Comparison of ENCODE assay signal across 8 mouse cellular contexts in genomic region chr9:55535907-55536306, GRCm38 (mm10). TPM values are rescaled to one million over a fixed set of nuclear protein-coding genes. Genes with fewer than 3 reads are reported as not detected.
DNase-seq lines count a peak whose midpoint lies in the region; ATAC-seq and TF ChIP-seq lines count a peak whose summit lies in the region.

No protein-coding gene starts in this region.

- H3K27me3 ChIP-seq in lung, embryonic 16.5 days (ENCODE audit: control insufficient read depth, insufficient read depth, low read depth, low read length), result peaks cover 36% of the 10 kb centered on the region
- H3K27me3 ChIP-seq in testis, adult 2 months (ENCODE audit: control insufficient read depth, insufficient read depth, low read length), result peaks cover 3% of the 10 kb centered on the region; the same call in 1 of the 2 replicates

- H3K36me3 ChIP-seq in lung, embryonic 16.5 days (ENCODE audit: control insufficient read depth, insufficient read depth, low read length), result no peaks in the 10 kb centered on the region
- H3K36me3 ChIP-seq in testis, adult 2 months (ENCODE audit: control insufficient read depth, insufficient read depth, low read length), result no peaks in the 10 kb centered on the region

- peak; percentile 57 to 82 for DNase-seq in heart, adult 18-20 months
- no peak for DNase-seq in heart, postnatal 25 days (ENCODE audit: low spot score)
- peak; percentile 64 to 79 for DNase-seq in right cerebral cortex, postnatal 10 days (ENCODE audit: low spot score in 2 of 2)
- DNase-seq in right cerebral cortex, adult 18-20 months, result no peak
- DNase-seq in brain, embryonic 14.5 days (ENCODE audit: low read depth), result peak; percentile 78
- DNase-seq in gastrocnemius, postnatal 10 days, result peak; percentile 77

- H3K27ac ChIP-seq in lung, embryonic 16.5 days (ENCODE audit: low read length), result no peak overlapping the region
- no peak overlapping the region for H3K27ac ChIP-seq in testis, adult 2 months (ENCODE audit: control insufficient read depth, insufficient read depth, low read depth, low read length)

- WGBS in lung, embryonic 16.5 days, result 22% methylated on average over 3 of the region's 3 CpGs

- no peaks in the 10 kb centered on the region for H3K9me3 ChIP-seq in lung, embryonic 16.5 days (ENCODE audit: control insufficient read depth, low read length)

- TF ChIP-seq CTCF in brain, embryonic 14.5 days (IDR thresholded peaks at IDR 0.05; ENCODE audit: borderline replicate concordance, extremely low read depth, insufficient read depth, insufficient read length), result peak; percentile 71; the same call in 1 of the 2 replicates
- TF ChIP-seq CTCF in testis, adult 2 months (IDR thresholded peaks at IDR 0.05; ENCODE audit: control insufficient read depth, insufficient read depth, insufficient replicate concordance, low read depth, low read length), result peak; percentile 77; the same call in 1 of the 2 replicates

- intact Hi-C loops in heart, postnatal 25 days (cut with DNase I), result loop anchor here (1.0 to 2.0 kb wide), 3 partner anchors 23 to 107 kb away; partner anchors contain the start of gene Etfa

- H3K4me3 ChIP-seq in lung, embryonic 16.5 days (ENCODE audit: low read length), result no peak overlapping the region
- H3K4me3 ChIP-seq in testis, adult 2 months (ENCODE audit: control insufficient read depth, low read depth, low read length), result no peak overlapping the region

- H3K9ac ChIP-seq in lung, embryonic 16.5 days (ENCODE audit: low read length), result no peak overlapping the region

- peaks cover 5% of the 10 kb centered on the region for H3K4me1 ChIP-seq in lung, embryonic 16.5 days (replicated peaks; ENCODE audit: control insufficient read depth, insufficient read depth, low read length)
- H3K4me1 ChIP-seq in testis, adult 2 months (ENCODE audit: control insufficient read depth, insufficient read depth, low read length), result peaks cover 3% of the 10 kb centered on the region

- no peak for TF ChIP-seq POLR2A in brain, embryonic 14.5 days (IDR thresholded peaks at IDR 0.05; ENCODE audit: borderline replicate concordance, extremely low read depth, insufficient read depth, insufficient read length, poor library complexity, severe bottlenecking)
- no peak for TF ChIP-seq POLR2A in testis, adult 2 months (IDR thresholded peaks at IDR 0.05; ENCODE audit: control insufficient read depth, low read depth, low read length)

- no peak overlapping the region for H3K4me2 ChIP-seq in lung, embryonic 16.5 days (ENCODE audit: low read depth, low read length)

- 0 out of 2 replicates have a peak, but pooled peaks have one; percentile 35 for ATAC-seq in lung, embryonic 16.5 days (ENCODE audit: low read depth)

RNA-seq across cellular contexts. Expression of gene Isl2, which starts 2.6 kb away (rescaled TPM):
- total RNA-seq in heart, adult 18-20 months (2021), result not detected
- under 1 TPM in 1 of 2 experiments, not detected in 1; 0.26 TPM for total RNA-seq in heart, postnatal 25 days (2021)
- polyA plus RNA-seq in brain, embryonic 14.5 days (2012; rRNA removed), result 1.5 and 3.7 TPM in 2 replicates
- total RNA-seq in gastrocnemius, postnatal 10 days (2021), result not detected
- polyA plus RNA-seq in lung, embryonic 16.5 days (2015; fragmentation: Nextera tagmentation; extraction: Ambion mirVana), result 0.31 TPM in 1 of 2 replicates, not detected in the other
- polyA plus RNA-seq in testis, adult 2 months (2012; rRNA removed), result 0.30 and 0.43 TPM in 2 replicates

RNA-seq across cellular contexts. Expression of gene Etfa, which starts 23.9 kb away (rescaled TPM):
- total RNA-seq in heart, adult 18-20 months (2021), result 1,000 to 10,000 TPM; 1,027 to 1,034 TPM
- total RNA-seq in heart, postnatal 25 days (2021), result 100 to 1,000 TPM; 846 to 861 TPM
- 36.0 and 36.7 TPM in 2 replicates for polyA plus RNA-seq in brain, embryonic 14.5 days (2012; rRNA removed)
- total RNA-seq in gastrocnemius, postnatal 10 days (2021), result 100 to 1,000 TPM; 216 to 261 TPM
- 216 and 219 TPM in 2 replicates for polyA plus RNA-seq in lung, embryonic 16.5 days (2015; fragmentation: Nextera tagmentation; extraction: Ambion mirVana)
- polyA plus RNA-seq in testis, adult 2 months (2012; rRNA removed), result 13.7 and 16.7 TPM in 2 replicates

Comparison
In these comparisons a context has a peak if more than half of its experiments do, and no peak if none do; other contexts are left out.
1. DNase-seq: peak in heart, adult 18-20 months (2 of 2), right cerebral cortex, postnatal 10 days (2 of 2), brain, embryonic 14.5 days (single experiment) and gastrocnemius, postnatal 10 days (single experiment); none in heart, postnatal 25 days (single experiment) and right cerebral cortex, adult 18-20 months (single experiment).